Mouse (Mus musculus): Measurements from ENCODE around the gene Ces2c. TPM values are rescaled to one million over a fixed set of nuclear protein-coding genes. Genes with fewer than 3 reads are reported as not detected.
"Not testable (repeated sequence)": the region's sequence is repeated elsewhere in the genome, so short reads cannot be mapped to it uniquely, and the experiment has no call there.

Ces2c gene
- total RNA-seq (2022) = not detected

GRCm38 (mm10) chr8:104846831-104847230 lies at the start of gene Ces2c:
Gene Ces2c, plus strand, starts transcription at chr8:104847068.
- DNase-seq = no peak

- no peak for DNase-seq
Measured at GRCm38 (mm10) chr8:104799385-104799784, 47.5 kb upstream of the Ces2c start.

DNA sequence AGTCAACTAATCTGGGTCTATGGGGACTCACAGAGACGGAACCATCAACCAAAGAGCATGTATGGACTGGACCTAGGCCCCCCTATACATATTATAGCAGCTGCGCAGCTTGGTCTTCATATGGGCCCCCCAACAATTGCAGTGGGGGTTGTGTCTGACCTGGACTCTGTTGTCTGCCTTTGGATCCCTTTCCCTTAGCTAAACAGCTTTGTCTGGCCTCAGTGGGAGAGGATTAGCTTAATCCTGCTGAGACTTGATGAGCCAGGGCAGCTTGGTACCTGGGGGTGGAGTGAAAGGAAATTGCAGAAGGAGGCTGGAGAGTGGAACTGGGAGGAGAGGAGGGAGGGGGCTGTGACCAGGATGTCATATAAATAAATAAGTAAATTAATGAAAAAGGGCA lies 40.7 kb upstream of the Ces2c start:
- no peak for DNase-seq

DNA sequence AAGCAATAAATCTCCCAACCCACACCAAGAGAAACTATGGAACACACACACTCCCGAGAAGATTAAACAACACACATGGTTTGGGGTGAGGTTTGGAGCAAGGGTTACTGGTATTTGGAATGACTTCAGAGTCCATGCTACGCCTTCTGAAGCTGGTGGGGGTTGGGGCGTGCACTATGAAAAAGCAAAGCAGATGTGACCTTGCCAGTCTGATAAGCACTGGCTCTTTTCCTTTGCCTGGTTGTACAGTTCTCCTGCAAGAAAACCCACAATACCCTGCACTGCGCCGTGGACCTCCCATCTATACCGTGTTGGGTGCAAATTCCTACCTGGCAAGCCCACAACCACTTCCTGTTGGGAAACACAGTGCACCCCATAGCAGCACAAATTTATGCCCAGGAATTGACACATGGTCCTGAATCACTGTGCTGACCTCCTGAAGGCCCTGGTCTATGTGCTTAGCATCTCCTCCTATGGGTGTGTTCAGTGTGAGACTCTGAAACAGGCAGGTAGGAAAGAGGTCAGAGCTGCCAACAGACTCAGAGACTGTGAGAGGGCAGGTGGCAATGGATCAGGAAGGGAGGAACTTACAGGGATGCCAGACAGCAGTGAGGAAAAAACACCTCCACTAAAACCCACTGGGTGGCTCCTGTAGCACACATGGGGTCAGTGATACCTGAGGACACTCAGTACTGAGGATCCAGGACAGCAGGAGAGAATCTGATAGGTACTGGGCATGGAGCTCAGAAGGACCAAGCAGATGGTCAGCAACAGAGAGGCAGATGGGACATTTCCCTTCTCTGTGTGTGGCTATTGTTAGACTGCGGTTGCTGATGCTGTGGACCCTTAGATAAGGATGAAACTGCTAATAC lies 38.1 kb upstream of the Ces2c start:
- DNase-seq = peak; percentile 3

DNA sequence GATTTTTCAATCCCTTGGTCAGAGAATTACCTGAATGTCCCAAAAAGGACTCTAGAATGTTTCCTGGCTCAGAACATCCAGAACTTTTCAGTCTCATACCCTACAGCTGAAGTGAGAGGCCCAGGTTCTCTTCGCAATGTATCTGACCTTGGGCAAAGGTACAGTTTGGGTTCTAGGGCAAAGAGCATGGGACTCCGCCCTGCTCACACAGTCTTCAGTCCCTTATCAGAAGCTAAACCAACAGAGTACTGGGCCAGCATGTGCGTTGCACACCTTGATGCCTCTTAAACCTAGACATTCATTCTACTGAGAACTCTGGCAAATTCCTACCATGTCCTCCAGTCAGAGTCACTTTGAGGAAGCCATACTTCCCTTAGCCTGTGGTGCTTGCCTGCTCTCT lies 37.4 kb upstream of the Ces2c start:
- no peak for DNase-seq

DNA sequence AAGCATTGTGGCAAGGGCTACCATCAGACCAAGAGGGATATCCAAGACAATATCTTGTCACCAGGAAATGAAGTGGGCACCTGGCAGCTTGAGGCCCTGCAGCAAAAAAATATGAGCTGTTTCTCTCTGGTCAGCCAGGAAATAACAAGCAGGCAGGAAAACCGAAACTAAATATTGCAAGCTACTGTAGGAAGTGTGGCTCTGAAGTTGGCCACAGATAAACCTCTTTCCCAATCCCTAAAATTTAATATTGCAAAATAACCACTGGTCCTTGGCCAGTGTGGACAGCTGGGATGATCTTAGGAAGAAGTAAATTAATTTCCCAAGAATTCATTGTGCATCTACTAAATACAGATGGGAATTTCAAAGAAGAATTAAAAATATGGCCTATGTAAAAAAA lies 20.0 kb upstream of the Ces2c start:
- DNase-seq = no peak

GRCm38 (mm10) chr8:104828221-104828620 lies 18.6 kb upstream of the Ces2c start:
- no peak for DNase-seq

GRCm38 (mm10) chr8:104831440-104831839 lies 15.4 kb upstream of the Ces2c start, which contains the start of gene Ces2b:
Gene Ces2b, plus strand, starts transcription at chr8:104831572.
- no peak for DNase-seq

DNA sequence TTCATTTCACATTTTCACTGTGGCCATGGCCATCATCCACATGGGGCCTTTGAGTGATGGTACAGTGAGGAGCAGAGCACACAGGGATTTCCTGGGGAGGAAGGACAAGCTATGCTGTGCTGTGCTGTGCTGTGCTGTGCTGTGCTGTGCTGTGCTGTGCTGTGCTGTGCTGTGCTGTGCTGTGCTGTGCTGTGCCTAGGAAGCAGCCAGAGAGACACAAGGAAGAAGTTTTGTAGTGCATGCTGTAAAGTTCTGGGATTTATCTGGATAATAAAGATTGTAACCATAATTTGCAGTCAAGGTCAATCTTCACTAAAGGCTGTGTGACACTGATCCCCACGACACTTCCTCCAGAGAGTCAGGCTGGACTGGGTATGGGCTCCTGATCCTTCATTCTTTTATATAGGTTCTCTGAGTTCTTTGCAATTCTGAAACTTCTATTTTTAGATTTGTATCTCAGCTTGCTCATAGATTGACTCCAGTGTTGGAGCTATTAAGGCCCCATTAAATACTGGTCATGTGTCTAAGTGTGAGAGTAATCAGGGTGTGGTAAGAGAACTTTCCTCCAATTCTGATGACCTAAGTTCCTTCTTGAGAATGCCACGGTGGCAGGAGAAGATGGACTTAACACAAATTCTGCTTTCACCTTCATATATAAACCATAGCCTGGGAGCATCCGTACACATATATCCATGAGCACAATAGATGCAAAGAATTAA lies 5.3 kb upstream of the Ces2c start:
- no peak for DNase-seq

- DNase-seq = no peak
Measured at GRCm38 (mm10) chr8:104847741-104848462, 1.0 kb downstream of the Ces2c start.

- DNase-seq = not testable (repeated sequence)
Measured at GRCm38 (mm10) chr8:104866844-104867531, 20.1 kb downstream of the Ces2c start.

- DNase-seq = not testable (repeated sequence)
Measured at GRCm38 (mm10) chr8:104868876-104869275, 22.0 kb downstream of the Ces2c start.

DNA sequence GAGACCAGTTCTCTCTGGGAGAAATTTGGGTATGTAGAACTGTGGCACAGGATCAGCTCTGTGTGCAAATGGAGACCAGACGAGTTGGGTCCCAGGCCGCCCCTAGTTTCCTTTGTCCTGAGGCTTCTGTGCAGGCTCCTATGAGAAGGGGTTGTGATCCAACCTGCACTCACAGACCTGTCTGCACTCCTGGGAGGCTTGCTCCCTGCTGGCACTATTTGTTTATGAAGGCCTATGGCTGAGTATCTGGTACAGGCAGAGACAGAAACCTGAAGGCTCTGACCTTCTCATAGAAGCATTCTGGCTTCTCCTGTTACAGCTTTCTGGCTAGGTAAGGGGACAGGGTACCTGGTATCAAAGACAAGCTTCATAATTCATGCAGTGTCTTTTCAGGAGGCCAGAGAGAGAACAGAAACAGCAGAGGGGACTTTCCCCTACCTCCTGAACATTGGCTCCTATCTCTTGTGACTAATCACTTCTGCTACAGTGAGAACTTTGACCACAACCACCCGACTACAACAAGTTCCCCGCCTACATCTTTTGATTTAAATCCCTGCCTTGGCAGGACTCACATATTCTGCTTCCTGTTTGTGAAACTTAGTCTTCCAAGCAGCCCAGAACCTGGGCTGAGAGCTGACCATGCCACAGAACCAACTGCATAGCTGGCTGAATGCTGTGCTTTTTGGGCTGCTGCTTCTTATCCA lies 39.5 kb downstream of the Ces2c start:
- DNase-seq = not testable (repeated sequence)

- no peak for DNase-seq
Measured at GRCm38 (mm10) chr8:104901746-104902145, 54.9 kb downstream of the Ces2c start.

Other genes starting within 250 kb of the Ces2c start
- gene Cdh16, start 222.7 kb upstream of the Ces2c start, total RNA-seq (2022) = under 1 TPM in 1 of 4 experiments, not detected in 3; 0.24 TPM
- 10 to 100 TPM in 2 of 4 experiments, 1 to 10 TPM in 2; 2.7 to 16.3 (median 7.6) TPM for gene Rrad, start 215.7 kb upstream of the Ces2c start, total RNA-seq (2022)
- 10 to 100 TPM; 33.1 to 44.9 (median 41.1) TPM for gene Ciao2b, start 205.1 kb upstream of the Ces2c start, total RNA-seq (2022)
- gene Ces2a, start 113.1 kb upstream of the Ces2c start, total RNA-seq (2022) = under 1 TPM in 1 of 4 experiments, not detected in 3; 0.17 TPM
- gene Ces2b, start 15.5 kb upstream of the Ces2c start, total RNA-seq (2022) = under 1 TPM; 0.10 to 0.70 (median 0.42) TPM
- gene Ces2e, start 79.2 kb downstream of the Ces2c start, total RNA-seq (2022) = 1 to 10 TPM; 2.1 to 6.6 (median 4.9) TPM
- gene Ces2f, start 100.3 kb downstream of the Ces2c start, total RNA-seq (2022) = not detected
- gene Ces2g, start 114.7 kb downstream of the Ces2c start, total RNA-seq (2022) = 1 to 10 TPM; 2.7 to 3.9 (median 3.4) TPM
- gene Ces2h, start 153.8 kb downstream of the Ces2c start, total RNA-seq (2022) = not detected
- gene Ces3a, start 201.5 kb downstream of the Ces2c start, total RNA-seq (2022) = 1 to 10 TPM in 1 of 4 experiments, not detected in 3; 1.6 TPM
- gene Ces3b, start 236.7 kb downstream of the Ces2c start, total RNA-seq (2022) = under 1 TPM in 1 of 4 experiments, not detected in 3; 0.73 TPM

Measured in adrenal gland, adult 8-10 months (tissue).